Mouse (Mus musculus): Measurements from ENCODE around the gene Cd3e. TPM values are rescaled to one million over a fixed set of nuclear protein-coding genes. Genes with fewer than 3 reads are reported as not detected.

The Cd3e gene
- total and polyA plus RNA-seq, 3 experiments, result 0.21 to 1.5 (median 0.66) TPM

DNA sequence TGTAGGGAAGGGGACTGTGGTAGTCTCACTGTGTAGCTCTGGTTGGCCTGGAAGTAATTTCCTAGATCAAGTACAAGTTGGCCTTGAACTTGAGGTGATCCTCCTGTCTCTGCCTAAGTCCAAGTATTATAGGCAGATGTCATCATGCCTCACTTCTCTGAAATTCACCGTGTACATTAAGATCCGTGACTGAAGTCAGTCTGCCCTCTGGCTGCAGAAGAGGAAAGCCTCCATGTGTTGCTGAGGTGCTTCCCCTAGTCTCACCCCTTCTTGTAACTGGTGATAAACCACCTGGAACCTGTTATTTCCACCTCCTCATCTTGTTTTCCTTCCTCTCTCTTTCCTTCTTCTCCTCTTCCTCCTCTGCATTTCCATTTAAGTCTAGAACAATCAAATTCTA lies 5.5 kb upstream of the Cd3e start:
- H3K79me2 ChIP-seq (replicated peaks; ENCODE audit: control insufficient read depth, insufficient read depth, low read length), result no peaks in the 10 kb centered on the region
- 33% methylated on average over 2 of the region's 2 CpGs for WGBS
- TF ChIP-seq EP300 (IDR thresholded peaks at IDR 0.05; ENCODE audit: insufficient read depth, low read depth, low read length), result no peak
- no peak for TF ChIP-seq POLR2A (IDR thresholded peaks at IDR 0.05; ENCODE audit: insufficient read depth, low read depth, low read length)
- no peak for TF ChIP-seq CTCF (IDR thresholded peaks at IDR 0.05)

DNA sequence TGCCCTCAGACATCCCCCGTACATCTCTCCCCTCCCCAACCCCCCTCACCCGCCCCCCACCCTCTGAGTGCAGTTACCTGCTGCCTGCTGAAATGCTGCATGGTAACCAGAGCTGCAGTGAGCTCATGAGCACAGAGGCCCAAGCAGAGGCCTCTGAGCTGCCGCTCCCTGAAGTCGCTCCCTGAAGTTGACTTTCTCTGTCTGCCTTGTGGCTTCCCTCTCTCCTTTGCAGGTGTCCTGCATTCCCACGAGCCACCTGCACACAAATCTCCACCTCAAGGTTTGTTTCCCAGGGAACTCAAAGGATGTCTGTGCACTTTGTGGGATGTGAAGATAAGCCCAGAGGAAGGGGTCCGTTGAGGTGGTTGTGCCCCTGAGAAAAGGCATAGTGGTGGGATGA lies 1.9 kb upstream of the Cd3e start:
- intact Hi-C loops (cut with DNase I), result no loop called here
- WGBS, result 49% methylated on average over 6 of the region's 6 CpGs
- Histone ChIP-seq H3K27me3 (ENCODE audit: control insufficient read depth, insufficient read depth, low read length) (peaks cover 2% of the 10 kb centered on the region; the same call in 1 of the 2 replicates), H3K79me2 (replicated peaks; ENCODE audit: control insufficient read depth, insufficient read depth, low read length) (no peaks in the 10 kb centered on the region), H3K4me3 (no peak overlapping the region), H3K9ac (ENCODE audit: low read depth, low read length) (no peak overlapping the region), H3K27ac (no peak overlapping the region), H3K4me1 (ENCODE audit: control insufficient read depth, insufficient read depth, low read length) (no peaks in the 10 kb centered on the region), H3K36me3 (ENCODE audit: control insufficient read depth, insufficient read depth, low read length) (no peaks in the 10 kb centered on the region)
- DNase-seq, result no peak
- no peak for TF ChIP-seq CTCF (IDR thresholded peaks at IDR 0.05)
- no peak for TF ChIP-seq EP300 (IDR thresholded peaks at IDR 0.05; ENCODE audit: insufficient read depth, low read depth, low read length)
- no peak for TF ChIP-seq POLR2A (IDR thresholded peaks at IDR 0.05; ENCODE audit: insufficient read depth, low read depth, low read length)

More for the DNA sequence above, 5.5 kb upstream of the Cd3e start:
- no peaks in the 10 kb centered on the region for H3K4me1 ChIP-seq (ENCODE audit: control insufficient read depth, insufficient read depth, low read length)
- H3K27me3 ChIP-seq (ENCODE audit: control insufficient read depth, insufficient read depth, low read length), result no peaks in the 10 kb centered on the region
- intact Hi-C loops (cut with DNase I), result no loop called here
- H3K36me3 ChIP-seq (ENCODE audit: control insufficient read depth, insufficient read depth, low read length), result no peaks in the 10 kb centered on the region
- H3K27ac ChIP-seq, result no peak overlapping the region
- no peak overlapping the region for H3K9ac ChIP-seq (ENCODE audit: low read depth, low read length)
- no peak overlapping the region for H3K4me3 ChIP-seq
- no peak for DNase-seq

DNA sequence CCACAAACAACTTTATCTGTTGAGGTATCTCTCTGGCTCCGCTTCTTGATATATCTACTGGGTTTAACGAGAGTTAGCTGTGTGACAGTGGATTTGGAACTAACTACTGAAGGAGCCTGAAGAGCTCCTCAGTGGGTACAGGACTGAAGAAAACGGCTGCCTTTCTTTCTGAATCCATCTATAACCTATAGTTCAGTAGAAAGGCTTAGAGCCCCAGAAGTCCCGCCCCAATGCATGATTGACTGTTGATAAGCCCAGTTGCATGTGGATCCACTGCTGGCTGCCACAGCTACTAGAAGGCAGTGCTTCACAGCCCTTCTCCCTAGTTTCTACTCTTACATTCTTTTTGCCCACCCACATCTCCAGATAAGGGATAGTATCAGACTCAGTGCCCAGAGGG lies 1.0 kb upstream of the Cd3e start:
- no peaks in the 10 kb centered on the region for H3K4me1 ChIP-seq (ENCODE audit: control insufficient read depth, insufficient read depth, low read length)
- no peaks in the 10 kb centered on the region for H3K36me3 ChIP-seq (ENCODE audit: control insufficient read depth, insufficient read depth, low read length)
- TF ChIP-seq CTCF (IDR thresholded peaks at IDR 0.05), result no peak
- no peak for TF ChIP-seq POLR2A (IDR thresholded peaks at IDR 0.05; ENCODE audit: insufficient read depth, low read depth, low read length)
- no peak for TF ChIP-seq EP300 (IDR thresholded peaks at IDR 0.05; ENCODE audit: insufficient read depth, low read depth, low read length)
- WGBS, result 65% methylated on average over 4 of the region's 4 CpGs
- no peak overlapping the region for H3K9ac ChIP-seq (ENCODE audit: low read depth, low read length)
- H3K79me2 ChIP-seq (replicated peaks; ENCODE audit: control insufficient read depth, insufficient read depth, low read length), result no peaks in the 10 kb centered on the region
- H3K27ac ChIP-seq, result no peak overlapping the region
- H3K4me3 ChIP-seq, result no peak overlapping the region
- no peak for DNase-seq
- peaks cover 2% of the 10 kb centered on the region; the same call in 1 of the 2 replicates for H3K27me3 ChIP-seq (ENCODE audit: control insufficient read depth, insufficient read depth, low read length)
- intact Hi-C loops (cut with DNase I), result no loop called here

GRCm38 (mm10) chr9:45008342-45008741 lies 1.1 kb downstream of the Cd3e start:
- WGBS, result 79% methylated on average over 4 of the region's 4 CpGs
- H3K9ac ChIP-seq (ENCODE audit: low read depth, low read length), result no peak overlapping the region
- H3K27me3 ChIP-seq (ENCODE audit: control insufficient read depth, insufficient read depth, low read length), result peaks cover 2% of the 10 kb centered on the region; the same call in 1 of the 2 replicates
- H3K79me2 ChIP-seq (replicated peaks; ENCODE audit: control insufficient read depth, insufficient read depth, low read length), result no peaks in the 10 kb centered on the region
- H3K27ac ChIP-seq, result no peak overlapping the region
- DNase-seq, result no peak
- intact Hi-C loops (cut with DNase I), result no loop called here
- H3K4me3 ChIP-seq, result no peak overlapping the region
- TF ChIP-seq POLR2A (IDR thresholded peaks at IDR 0.05; ENCODE audit: insufficient read depth, low read depth, low read length) (no peak), CTCF (IDR thresholded peaks at IDR 0.05) (no peak), EP300 (IDR thresholded peaks at IDR 0.05; ENCODE audit: insufficient read depth, low read depth, low read length) (no peak)
- H3K36me3 ChIP-seq (ENCODE audit: control insufficient read depth, insufficient read depth, low read length), result no peaks in the 10 kb centered on the region
- no peaks in the 10 kb centered on the region for H3K4me1 ChIP-seq (ENCODE audit: control insufficient read depth, insufficient read depth, low read length)

GRCm38 (mm10) chr9:45007404-45007803 lies 2.0 kb downstream of the Cd3e start:
- H3K27me3 ChIP-seq (ENCODE audit: control insufficient read depth, insufficient read depth, low read length), result peaks cover 2% of the 10 kb centered on the region; the same call in 1 of the 2 replicates
- no peak overlapping the region for H3K9ac ChIP-seq (ENCODE audit: low read depth, low read length)
- no peaks in the 10 kb centered on the region for H3K4me1 ChIP-seq (ENCODE audit: control insufficient read depth, insufficient read depth, low read length)
- intact Hi-C loops (cut with DNase I), result no loop called here
- TF ChIP-seq CTCF (IDR thresholded peaks at IDR 0.05) (no peak), EP300 (IDR thresholded peaks at IDR 0.05; ENCODE audit: insufficient read depth, low read depth, low read length) (no peak), POLR2A (IDR thresholded peaks at IDR 0.05; ENCODE audit: insufficient read depth, low read depth, low read length) (no peak)
- H3K4me3 ChIP-seq, result no peak overlapping the region
- 66% methylated on average over 12 of the region's 12 CpGs for WGBS
- no peaks in the 10 kb centered on the region for H3K36me3 ChIP-seq (ENCODE audit: control insufficient read depth, insufficient read depth, low read length)
- H3K79me2 ChIP-seq (replicated peaks; ENCODE audit: control insufficient read depth, insufficient read depth, low read length), result no peaks in the 10 kb centered on the region
- no peak overlapping the region for H3K27ac ChIP-seq
- DNase-seq, result no peak

DNA sequence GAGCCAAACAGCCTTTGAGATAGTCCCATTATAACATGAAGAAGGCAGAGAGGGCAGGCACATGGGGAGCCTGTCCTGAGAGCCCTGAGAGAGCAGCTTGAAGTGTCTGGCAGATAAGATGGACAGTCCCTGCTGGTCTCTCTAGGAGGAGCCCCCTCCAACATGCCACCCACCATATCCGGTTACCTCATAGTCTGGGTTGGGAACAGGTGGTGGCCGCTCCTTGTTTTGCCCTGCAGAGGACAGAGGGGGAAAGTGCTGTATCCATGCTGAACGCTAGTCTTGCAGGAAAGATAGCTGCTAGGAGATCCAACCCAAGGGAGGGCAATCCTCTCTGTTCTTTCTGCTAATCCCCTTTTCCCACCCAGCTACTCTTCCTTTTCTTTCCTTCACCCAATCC lies 9.2 kb downstream of the Cd3e start:
- H3K36me3 ChIP-seq (ENCODE audit: control insufficient read depth, insufficient read depth, low read length), result no peaks in the 10 kb centered on the region
- no peak overlapping the region for H3K27ac ChIP-seq
- H3K79me2 ChIP-seq (replicated peaks; ENCODE audit: control insufficient read depth, insufficient read depth, low read length), result no peaks in the 10 kb centered on the region
- intact Hi-C loops (cut with DNase I), result no loop called here
- WGBS, result 52% methylated on average over 3 of the region's 3 CpGs
- H3K9ac ChIP-seq (ENCODE audit: low read depth, low read length), result no peak overlapping the region
- TF ChIP-seq EP300 (IDR thresholded peaks at IDR 0.05; ENCODE audit: insufficient read depth, low read depth, low read length), result no peak
- no peak for TF ChIP-seq POLR2A (IDR thresholded peaks at IDR 0.05; ENCODE audit: insufficient read depth, low read depth, low read length)
- TF ChIP-seq CTCF (IDR thresholded peaks at IDR 0.05), result no peak
- H3K27me3 ChIP-seq (ENCODE audit: control insufficient read depth, insufficient read depth, low read length), result 0 out of 2 replicates have a peak, but pooled peaks cover 2% of the 10 kb centered on the region
- no peaks in the 10 kb centered on the region for H3K4me1 ChIP-seq (ENCODE audit: control insufficient read depth, insufficient read depth, low read length)
- no peak for DNase-seq
- no peak overlapping the region for H3K4me3 ChIP-seq
